Mouse (Mus musculus) cerebellum, adult 9-10 months (tissue): ENCODE data around the gene Map4k4.

Experiments
- DNase-seq: peaks from one replicate; pipeline ENCODE4 v3.0.0; 2022

The Map4k4 gene

DNA sequence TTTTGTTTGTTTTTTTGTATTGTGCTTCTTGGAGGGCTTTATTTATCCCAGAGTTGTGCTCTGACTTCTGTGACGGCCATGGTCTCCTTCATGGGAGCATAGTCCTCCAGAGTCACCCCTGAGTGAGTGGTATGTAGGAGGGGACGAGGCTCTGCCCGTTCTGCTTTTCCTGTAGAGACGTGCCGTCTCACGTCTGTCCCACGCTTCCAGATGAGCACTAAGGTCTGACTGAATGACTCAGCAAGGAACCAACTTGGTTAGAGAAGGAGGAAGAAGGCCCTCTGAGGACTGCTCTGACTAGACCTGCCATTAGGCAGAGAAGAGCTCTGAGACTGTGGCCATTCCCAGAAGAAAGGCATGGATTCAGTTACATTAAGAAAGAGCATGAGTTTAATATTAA lies 68.3 kb downstream of the Map4k4 start:
- DNase-seq, result no peak

GRCm38 (mm10) chr1:39969771-39970406 lies 69.2 kb downstream of the Map4k4 start:
- no peak for DNase-seq

DNA sequence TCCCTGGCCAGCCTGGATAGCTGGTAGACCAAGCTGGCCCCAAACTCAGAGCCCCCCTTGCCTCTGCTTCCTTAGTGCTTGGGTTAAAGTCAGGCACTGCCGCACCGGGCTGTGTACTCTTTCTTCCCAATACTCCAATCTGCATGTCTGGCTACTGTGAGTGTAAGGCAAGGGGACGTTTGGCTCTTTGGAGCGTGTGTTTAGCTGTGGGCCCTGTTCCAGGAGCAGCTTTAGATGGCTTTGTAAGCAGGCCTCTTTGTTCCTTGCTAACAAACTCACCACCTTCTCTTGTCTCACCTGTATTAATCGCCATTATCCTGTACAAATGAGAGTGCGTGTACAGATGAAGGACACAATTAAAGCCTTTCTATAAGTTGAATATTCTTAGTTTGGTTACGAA lies 71.7 kb downstream of the Map4k4 start:
- DNase-seq, result no peak

DNA sequence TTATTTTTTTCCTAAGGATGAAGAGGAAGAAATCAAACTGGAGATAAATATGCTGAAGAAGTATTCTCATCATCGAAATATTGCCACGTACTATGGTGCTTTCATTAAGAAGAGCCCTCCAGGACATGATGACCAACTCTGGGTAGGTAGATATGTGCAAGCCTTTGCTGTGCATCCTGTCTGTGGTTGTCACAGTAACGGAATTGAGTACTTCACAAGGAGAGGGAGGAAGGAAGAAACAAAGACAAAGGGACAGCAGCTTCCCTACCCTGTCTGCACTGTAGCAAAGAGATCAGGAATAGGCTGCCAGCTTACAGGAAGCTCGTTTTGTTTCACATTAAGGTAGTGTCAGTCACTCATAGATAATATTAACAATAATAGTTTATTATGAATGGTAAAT lies 73.2 kb downstream of the Map4k4 start:
- no peak for DNase-seq

- DNase-seq, result no peak
These were observed 74.3 kb downstream of the Map4k4 start for GRCm38 (mm10) chr1:39975005-39975404.

GRCm38 (mm10) chr1:39976107-39976506 lies 75.4 kb downstream of the Map4k4 start:
- DNase-seq, result no peak

GRCm38 (mm10) chr1:39976847-39977744 lies 76.4 kb downstream of the Map4k4 start:
- no peak for DNase-seq

DNA sequence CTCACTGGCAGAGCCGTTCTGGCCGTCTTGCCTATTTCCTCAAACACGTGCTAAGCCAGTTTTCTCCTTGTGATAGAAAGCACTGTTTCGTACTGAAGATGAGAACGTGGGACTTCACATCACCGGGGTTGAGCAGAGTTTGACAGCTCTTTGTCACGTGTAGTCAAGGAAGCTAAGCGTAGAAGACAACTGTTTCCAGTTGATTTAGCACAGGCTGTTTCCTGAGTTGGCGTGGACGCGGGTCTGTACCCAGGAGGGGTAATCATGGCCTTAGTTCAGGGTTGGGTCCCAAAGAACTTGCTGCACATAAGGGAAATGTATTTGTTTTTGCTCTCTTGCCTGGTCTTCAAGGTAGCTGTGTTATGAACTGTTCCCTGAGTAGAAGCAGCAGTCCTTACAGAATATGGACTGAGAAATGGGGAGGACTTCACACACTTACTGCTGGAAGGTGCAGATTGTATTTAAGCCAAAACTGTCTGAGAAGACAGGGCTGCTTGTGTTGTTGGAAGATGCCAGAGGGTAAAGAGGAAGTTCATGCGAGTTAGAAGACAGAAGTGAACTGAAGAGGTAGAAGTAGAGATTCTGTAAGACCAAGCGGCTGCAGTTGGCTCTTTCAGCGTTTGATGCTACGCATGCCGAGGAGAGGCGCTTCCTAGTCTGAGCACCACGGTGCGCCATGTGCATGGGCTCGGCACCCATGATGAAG lies 78.2 kb downstream of the Map4k4 start:
- no peak for DNase-seq

DNA sequence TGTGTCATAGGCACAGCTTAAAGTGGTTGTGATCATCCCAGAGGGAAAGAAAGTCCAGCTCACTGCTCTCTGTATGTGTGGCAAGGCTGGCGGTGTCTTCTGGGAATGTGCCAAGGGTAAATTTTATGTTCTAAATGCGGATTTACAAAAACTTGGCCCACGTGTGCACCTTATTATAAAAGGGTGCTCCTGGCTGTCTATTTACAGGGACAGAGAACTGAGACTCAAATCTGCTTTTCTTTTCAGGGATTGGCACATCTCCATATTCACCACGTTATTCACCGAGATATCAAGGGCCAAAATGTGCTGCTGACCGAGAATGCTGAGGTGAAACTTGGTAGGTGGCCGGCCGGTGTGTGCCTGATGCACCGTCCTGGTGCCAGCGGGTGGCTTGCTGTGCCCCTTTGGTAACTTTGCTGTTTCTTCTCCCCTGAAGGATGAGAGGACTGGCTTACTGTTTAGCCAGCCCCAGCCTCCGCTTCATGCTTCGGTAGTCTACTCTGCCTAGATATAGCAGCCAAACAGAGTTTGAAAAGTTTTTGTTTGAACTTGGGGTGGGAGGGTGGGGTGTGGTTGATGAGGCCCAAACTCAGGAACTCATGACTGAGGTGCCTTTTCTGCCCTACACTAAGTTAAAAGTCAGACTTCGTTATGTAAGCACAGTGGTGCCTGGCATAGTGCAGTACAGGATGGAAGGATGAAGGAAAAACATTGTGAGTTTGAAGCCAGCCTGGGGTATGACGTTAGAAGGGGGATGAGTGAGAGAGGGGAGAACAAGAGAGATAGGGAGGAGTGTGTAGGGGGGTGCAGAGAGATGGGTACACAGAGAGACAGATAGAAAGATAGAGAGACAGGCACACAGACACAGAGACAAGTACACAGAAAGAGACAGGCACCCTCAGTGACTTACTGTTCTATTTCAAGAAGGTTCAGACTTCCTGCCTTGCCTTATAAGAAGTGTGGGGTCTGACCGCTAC lies 79.9 kb downstream of the Map4k4 start:
- no peak for DNase-seq

DNA sequence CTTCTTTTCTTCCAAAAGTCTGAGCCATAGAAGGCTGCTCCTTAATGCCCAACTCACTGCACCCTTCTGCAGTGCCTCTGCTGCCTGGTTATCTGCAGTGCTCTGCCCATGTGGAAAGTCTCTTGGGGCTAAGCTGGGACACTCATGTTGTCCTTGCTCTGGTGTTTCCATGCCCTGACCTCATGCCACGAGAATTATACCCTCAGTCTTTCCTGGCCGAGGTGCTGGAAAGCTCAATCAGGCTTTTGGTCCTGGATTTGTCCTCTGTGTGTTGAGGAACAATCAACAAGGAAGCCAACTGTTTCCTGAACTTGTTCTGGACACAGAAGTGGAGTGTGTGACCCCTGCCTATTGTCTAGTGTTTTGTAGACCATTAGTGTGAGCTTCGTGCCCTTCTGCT lies 81.3 kb downstream of the Map4k4 start:
- DNase-seq, result no peak

- peak; percentile 45 for DNase-seq
These were observed 82.2 kb downstream of the Map4k4 start for GRCm38 (mm10) chr1:39982727-39983487.

DNA sequence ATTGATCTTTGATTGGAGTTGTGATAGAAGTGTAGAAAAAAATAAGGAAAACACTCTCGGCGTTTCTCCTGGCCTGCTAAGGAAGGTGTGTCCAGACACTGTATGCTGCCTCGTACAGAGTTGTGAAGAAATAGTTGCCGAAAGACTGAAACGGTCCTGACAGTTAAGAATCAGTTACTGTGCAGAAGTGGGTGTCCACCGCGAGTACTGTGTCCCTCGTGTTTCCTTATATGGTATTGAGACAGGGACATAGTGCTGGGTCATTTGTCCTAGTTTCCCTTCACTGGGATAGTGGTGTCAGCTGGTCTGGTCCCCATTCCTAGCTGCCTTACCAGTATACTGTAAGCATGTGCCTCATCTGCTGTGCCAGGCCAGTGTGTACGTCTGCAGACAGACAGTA lies 83.6 kb downstream of the Map4k4 start:
- DNase-seq, result no peak

DNA sequence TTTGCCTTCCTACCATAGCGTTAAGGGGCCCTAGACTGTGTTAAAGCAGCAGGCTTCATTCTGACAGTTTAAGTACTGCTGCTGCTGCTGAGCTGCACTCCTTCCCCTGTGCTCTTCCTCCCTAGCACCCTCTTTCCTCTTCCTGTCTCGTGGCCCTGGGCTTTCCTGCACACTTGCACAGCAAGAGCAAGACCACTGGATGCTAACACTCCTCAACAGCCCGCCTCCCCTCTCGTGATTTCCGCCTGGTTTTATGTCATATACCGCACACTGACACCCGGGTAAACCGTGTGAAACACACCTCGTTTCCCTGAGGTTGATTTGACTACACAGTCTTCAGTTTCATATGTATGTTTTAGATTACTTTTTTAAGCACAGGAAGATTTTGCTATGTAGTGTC lies 86.1 kb downstream of the Map4k4 start:
- no peak for DNase-seq

DNA sequence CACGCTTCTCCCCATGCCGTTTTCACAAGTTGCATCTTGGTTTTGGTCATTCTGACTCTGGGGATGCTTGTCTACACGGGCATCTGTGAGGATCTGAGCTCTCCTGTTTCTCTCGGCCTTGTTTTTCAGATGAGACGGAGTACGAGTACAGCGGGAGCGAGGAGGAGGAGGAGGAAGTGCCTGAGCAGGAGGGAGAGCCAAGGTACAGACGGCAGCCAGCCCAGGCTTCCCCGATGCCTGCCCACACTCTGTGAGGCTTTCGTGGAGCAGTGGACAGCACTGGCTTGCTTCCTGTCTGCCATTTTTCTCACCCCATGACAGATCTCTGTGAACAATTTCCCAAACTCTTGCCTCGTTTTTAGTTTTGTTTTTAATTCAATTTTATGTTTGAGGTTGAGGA lies 88.1 kb downstream of the Map4k4 start:
- no peak for DNase-seq

DNA sequence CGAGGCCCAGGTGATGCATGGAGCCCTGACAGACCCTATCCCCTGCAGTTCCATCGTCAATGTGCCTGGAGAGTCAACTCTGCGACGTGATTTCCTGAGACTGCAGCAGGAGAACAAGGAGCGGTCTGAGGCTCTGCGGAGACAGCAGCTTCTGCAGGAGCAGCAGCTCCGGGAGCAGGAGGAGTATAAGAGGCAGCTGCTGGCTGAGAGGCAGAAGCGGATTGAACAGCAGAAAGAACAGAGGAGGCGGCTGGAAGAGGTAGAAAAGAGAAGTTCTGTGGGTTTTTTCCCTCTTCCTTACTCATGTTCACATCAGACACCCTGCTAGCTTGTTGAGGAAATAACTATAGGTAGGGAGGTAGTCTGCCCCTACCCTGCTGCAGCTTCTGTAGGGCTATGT lies 89.3 kb downstream of the Map4k4 start:
- no peak for DNase-seq

GRCm38 (mm10) chr1:39993921-39994320 lies 93.2 kb downstream of the Map4k4 start:
- DNase-seq, result no peak

DNA sequence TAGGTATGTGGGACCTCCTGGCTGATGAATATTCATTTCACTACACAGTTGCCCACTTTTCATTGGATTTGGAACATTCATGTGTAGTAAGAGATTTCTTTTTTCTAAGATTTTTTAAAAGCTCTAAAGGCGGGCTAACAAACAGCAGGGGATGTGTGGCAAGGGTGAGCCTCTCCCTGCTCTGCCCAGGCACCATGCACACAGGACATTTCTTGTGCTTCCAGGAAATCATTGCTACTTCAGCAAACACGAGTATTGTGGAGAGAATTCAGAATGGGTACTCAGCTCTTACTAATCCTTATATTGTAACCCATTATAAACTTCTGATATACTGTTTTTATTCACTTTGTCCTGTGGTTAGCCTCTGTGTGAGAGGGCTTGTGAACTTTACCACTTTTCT lies 94.9 kb downstream of the Map4k4 start:
- no peak for DNase-seq

- no peak for DNase-seq
These were observed 99.8 kb downstream of the Map4k4 start for GRCm38 (mm10) chr1:40000476-40000875.

GRCm38 (mm10) chr1:40000899-40001298 lies 100.2 kb downstream of the Map4k4 start:
- DNase-seq, result peak; percentile 55

GRCm38 (mm10) chr1:40002129-40002727 lies 101.5 kb downstream of the Map4k4 start:
- no peak for DNase-seq

DNA sequence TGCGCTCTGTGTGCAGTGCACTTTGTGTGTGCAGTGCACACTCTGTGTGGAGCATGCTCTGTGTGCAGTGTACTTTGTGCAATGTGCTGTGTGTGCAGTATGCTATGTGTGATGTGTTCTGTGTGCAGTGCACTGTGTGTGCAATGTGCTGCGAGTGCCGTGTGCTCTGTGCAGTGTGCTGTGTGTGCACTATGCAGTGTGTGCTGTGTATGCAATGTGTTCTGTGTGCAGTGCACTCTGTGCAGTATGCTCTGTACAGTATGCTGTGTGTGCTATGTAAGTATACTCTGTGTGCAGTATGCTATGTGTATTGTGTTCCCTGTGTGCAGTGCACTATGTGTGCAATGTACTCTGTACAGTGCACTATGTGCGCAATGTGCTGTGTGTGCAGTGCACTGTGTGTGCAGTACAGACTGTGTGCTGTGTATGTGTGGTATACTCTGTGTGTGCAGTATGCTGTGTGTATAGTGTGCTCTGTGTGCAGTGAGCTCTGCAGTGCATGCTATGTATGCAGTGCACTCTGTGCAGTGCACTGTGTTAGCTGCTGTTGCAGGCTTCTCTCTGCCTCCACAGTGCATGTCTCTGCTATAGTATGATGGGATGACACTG lies 105.4 kb downstream of the Map4k4 start:
- DNase-seq, result no peak
